Mouse (Mus musculus): ENCODE data around the gene Rims1. TPM values are rescaled to one million over a fixed set of nuclear protein-coding genes. Genes with fewer than 3 reads are reported as not detected.

Rims1 gene
- polyA plus RNA-seq (2017; shearing (Covaris generic)): under 1 TPM in 1 of 2 experiments, not detected in 1; 0.02 TPM

DNA sequence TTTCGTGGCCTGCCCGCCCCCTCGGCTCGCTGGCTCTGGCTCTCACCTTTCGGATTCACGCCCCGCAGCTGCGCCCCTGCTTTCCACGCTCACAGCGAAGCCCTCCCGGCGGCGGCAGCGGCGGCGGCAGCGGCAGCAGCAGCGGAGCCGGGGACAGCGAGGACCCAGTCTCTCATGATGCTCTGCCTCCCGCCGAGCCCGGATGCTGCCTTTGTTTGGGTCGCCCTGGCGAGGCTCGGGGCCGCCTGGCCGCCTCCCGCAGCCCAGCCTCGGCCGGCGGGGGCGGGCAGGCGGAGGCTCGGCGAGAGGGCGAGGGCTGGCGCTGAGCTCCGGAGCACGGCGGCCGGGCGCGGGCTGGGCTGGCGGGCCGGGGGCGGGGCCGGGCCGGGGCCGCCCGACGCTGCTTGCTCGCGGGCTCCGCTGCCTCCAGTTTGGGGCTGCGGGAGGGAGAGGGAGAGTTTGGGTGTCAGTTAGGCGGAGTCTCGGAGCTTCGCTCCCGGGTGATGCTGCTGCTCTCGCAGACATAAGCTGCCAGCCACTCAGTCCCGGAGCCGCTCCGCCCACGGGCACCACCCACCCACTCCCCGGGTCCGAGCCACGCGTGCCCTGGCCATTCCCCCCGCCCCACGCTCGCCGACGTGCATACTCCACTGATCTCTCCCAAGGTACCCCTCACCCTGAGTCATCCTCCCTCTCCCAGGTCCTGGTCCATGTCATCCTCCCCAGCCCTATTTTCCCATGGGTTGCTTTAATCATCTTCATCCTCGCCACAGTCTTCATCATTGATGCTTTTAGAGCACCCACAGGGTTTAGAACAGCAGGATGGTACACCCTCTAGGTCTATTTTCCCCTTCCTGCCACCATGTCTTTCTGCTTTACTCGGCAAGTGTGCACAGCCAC is at the start of gene Rims1:
Gene Rims1, minus strand, starts transcription at position 269 of the 900 bp plus-strand sequence.

Measured in activated CD4-positive, CD25-positive, alpha-beta regulatory T cell (primary cell).